Mouse (Mus musculus) heart, postnatal 0 days (tissue): Measurements from ENCODE around the gene Gm49380.

Experiments
- CTCF ChIP-seq: IDR thresholded peaks from 2 replicates; pipeline ENCODE4 v1.5.1; 2016; ENCODE audit warnings: antibody characterized with exemption, control low read depth, low read depth
- EP300 ChIP-seq: IDR thresholded peaks from 2 replicates; pipeline ENCODE4 v1.6.1; 2016; ENCODE audit warnings: antibody characterized with exemption, low read depth

DNA sequence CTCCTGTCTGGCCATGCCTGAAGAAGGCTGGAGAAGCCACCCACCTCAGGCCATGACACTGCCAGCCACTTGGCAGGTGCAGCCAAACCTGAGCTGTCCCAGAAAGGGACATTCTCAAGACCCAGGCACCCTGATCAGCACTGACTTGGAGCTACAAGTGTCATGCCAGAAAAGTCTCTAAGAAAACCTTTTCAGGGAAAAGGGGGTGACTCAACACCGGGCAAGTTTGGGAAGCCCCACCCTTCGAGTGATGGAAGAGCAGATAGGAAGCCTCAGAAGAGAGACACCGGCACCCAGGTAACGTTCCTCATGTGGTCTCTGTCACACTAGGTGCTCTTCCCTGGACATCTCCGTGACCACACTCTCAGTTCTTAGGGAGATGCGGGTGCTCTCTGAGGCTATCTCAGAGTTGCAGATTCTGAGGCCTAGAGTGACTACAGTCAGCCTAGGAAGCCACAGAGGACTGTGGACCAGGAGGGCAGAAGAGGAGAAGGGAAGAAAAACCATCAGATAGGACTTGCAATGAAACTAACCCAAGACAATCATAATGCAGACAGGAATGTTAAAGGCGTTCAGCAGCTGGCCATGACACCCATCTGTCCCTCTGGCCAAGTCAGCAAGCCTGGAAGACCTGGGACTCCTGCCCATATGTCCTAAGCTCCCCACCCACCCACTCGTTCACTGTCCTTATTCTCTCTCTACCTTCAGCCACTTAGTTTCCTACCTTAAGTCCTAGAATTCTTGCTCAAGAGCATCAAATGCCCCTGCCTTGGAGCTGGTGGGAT, 63.7 kb downstream of the Gm49380 start:
- TF ChIP-seq CTCF (no peak), EP300 (no peak)
